In the genomic region with DNA sequence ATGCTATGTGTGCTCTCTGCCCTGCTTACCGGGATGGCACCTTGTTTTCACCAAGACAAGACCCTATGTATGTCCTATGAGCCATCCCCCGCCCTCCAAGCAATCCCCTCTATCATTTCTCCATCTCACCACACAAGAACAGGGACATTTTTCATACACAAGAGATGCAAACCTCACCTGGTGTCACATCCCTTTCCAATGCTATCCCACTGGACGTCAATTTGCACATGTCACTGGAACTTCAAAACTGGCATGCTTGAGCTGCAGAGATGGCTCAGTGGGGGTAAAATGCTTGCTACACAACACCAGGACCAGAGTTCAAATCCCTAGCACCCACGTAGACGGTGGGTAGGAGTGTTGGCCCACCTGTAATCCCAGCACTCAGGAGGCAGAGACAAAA, we compare ENCODE assay signal across 32 mouse cellular contexts. TPM values are rescaled to one million over a fixed set of nuclear protein-coding genes. Genes with fewer than 3 reads are reported as not detected.
"Had no signal": no experiment of that assay in that cellular context is flagged by ENCODE, and none has a peak within 500 bp of the region (broad histone marks: within the 10 kb centered on the region; RNA-seq: fewer than 3 reads in every experiment).

No protein-coding gene starts in this region.

- DNase-seq: left cerebral cortex, postnatal 4 days; liver; liver, embryonic 13.5 days; liver, postnatal 0 days; lung, adult 18-20 months; lung, adult 2 months; lung, embryonic 14.5 days; lung, postnatal 10 days; lung, postnatal 14 days; lung, postnatal 36 days; lung, postnatal 4 days; midbrain, embryonic 14.5 days had no signal

- H3K9ac ChIP-seq: limb, embryonic 12.5 days; limb, embryonic 13.5 days; limb, embryonic 15.5 days; liver, embryonic 12.5 days; liver, embryonic 13.5 days; liver, embryonic 14.5 days; liver, embryonic 15.5 days; liver, postnatal 0 days; lung, embryonic 14.5 days; lung, embryonic 15.5 days; midbrain, embryonic 12.5 days; midbrain, embryonic 13.5 days; midbrain, embryonic 15.5 days; neural tube, embryonic 12.5 days had no signal

- H3K27me3 ChIP-seq: limb, embryonic 12.5 days; limb, embryonic 13.5 days; limb, embryonic 15.5 days; liver, embryonic 12.5 days; liver, embryonic 15.5 days; lung, embryonic 15.5 days; megakaryocyte, embryonic 14.5 days; midbrain, embryonic 12.5 days; midbrain, embryonic 13.5 days; midbrain, embryonic 15.5 days; neural tube, embryonic 12.5 days had no signal

- H3K9me3 ChIP-seq: limb, embryonic 10.5 days; limb, embryonic 12.5 days; limb, embryonic 13.5 days; limb, embryonic 15.5 days; liver, embryonic 12.5 days; liver, embryonic 13.5 days; liver, embryonic 15.5 days; lung, embryonic 15.5 days; megakaryocyte, embryonic 14.5 days; midbrain, embryonic 10.5 days; midbrain, embryonic 12.5 days; midbrain, embryonic 13.5 days; midbrain, embryonic 15.5 days; neural tube, embryonic 12.5 days had no signal

- ATAC-seq: liver, embryonic 12.5 days; liver, postnatal 0 days; lung, postnatal 0 days; midbrain, embryonic 13.5 days; midbrain, embryonic 15.5 days had no signal

- H3K27ac ChIP-seq: left cerebral cortex, adult 2 months; limb, embryonic 10.5 days; limb, embryonic 12.5 days; limb, embryonic 13.5 days; limb, embryonic 15.5 days; liver, embryonic 12.5 days; liver, embryonic 13.5 days; liver, embryonic 14.5 days; liver, embryonic 15.5 days; lung, embryonic 15.5 days; macrophage; midbrain, embryonic 10.5 days; midbrain, embryonic 12.5 days; midbrain, embryonic 13.5 days; midbrain, embryonic 15.5 days; neural tube, embryonic 12.5 days had no signal

- H3K4me3 ChIP-seq: left cerebral cortex, adult 2 months; limb, embryonic 10.5 days; limb, embryonic 12.5 days; limb, embryonic 13.5 days; limb, embryonic 15.5 days; liver, embryonic 12.5 days; liver, embryonic 13.5 days; liver, embryonic 15.5 days; lung, embryonic 15.5 days; megakaryocyte, embryonic 14.5 days; midbrain, embryonic 10.5 days; midbrain, embryonic 12.5 days; midbrain, embryonic 13.5 days; midbrain, embryonic 15.5 days; myocyte; neural tube, embryonic 12.5 days had no signal

- H3K4me2 ChIP-seq: limb, embryonic 12.5 days; limb, embryonic 13.5 days; limb, embryonic 15.5 days; liver, embryonic 11.5 days; liver, embryonic 12.5 days; liver, embryonic 13.5 days; liver, embryonic 15.5 days; lung, embryonic 14.5 days; lung, embryonic 15.5 days; midbrain, embryonic 12.5 days; midbrain, embryonic 13.5 days; midbrain, embryonic 15.5 days; neural tube, embryonic 12.5 days had no signal

RNA-seq across cellular contexts. Expression of a gene that starts 41.6 kb away (rescaled TPM):
- polyA plus RNA-seq: liver, adult 2 months; liver, embryonic 12.5 days; liver, embryonic 15.5 days; liver, postnatal 0 days; macrophage had no signal
